Mouse (Mus musculus): ENCODE data around the gene Frmd5.

DNA sequence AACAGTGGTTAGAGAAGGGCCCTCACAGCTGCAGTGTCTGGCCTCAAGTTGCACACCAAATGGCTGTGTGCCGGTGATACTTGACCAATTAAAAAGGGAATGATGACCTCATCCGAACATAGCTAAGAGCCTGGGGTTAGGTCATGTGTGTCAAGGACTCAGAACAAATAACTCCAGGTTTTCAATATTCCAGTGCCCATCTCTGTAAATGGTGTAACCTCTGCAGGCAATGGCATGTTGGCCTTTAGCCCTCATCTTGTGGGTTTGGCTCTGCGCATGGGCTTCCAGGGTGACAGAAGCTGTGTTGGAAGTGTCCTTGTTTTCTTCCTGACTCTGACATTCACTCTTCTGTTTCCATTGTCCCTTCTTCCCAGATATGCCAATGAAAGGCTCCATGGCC, 131.8 kb downstream of the Frmd5 start:
- TF ChIP-seq CTCF (IDR thresholded peaks at IDR 0.05; ENCODE audit: borderline replicate concordance, extremely low read depth, insufficient read depth, insufficient read length) (no peak), POLR2A (IDR thresholded peaks at IDR 0.05; ENCODE audit: borderline replicate concordance, extremely low read depth, insufficient read depth, insufficient read length, poor library complexity, severe bottlenecking) (no peak)

Measured in brain, embryonic 14.5 days (tissue).